Mouse (Mus musculus): ENCODE results near the gene Galnt9. TPM values are rescaled to one million over a fixed set of nuclear protein-coding genes. Genes with fewer than 3 reads are reported as not detected.

The Galnt9 gene
- polyA plus RNA-seq, 1 experiment, result 0.11 TPM

GRCm38 (mm10) chr5:110627351-110627750, 83.2 kb downstream of the Galnt9 start:
- TF ChIP-seq USF1 (IDR thresholded peaks at IDR 0.05; ENCODE audit: low read depth) (no peak), MYOD1 (IDR thresholded peaks at IDR 0.05; ENCODE audit: control insufficient read depth in 1 of 3, insufficient read length in 2 of 3, low read depth in 2 of 3) (peak in 1 of 3 experiments; percentile 11), MYOG (IDR thresholded peaks at IDR 0.05; ENCODE audit: control insufficient read depth in 1 of 3, insufficient read depth in 1 of 3, insufficient read length in 2 of 3, low read depth in 2 of 3) (no peak), POLR2AphosphoS2 (IDR thresholded peaks at IDR 0.05; ENCODE audit: insufficient read length, low read depth) (no peak), TCF12 (IDR thresholded peaks at IDR 0.05; ENCODE audit: insufficient read depth, poor library complexity, severe bottlenecking) (no peak), E2F4 (IDR thresholded peaks at IDR 0.05; ENCODE audit: insufficient read depth) (no peak)
- Histone ChIP-seq H3K4me3 (no peak overlapping the region), H3K4me2 (ENCODE audit: low read depth) (no peak overlapping the region), H3K36me3 (ENCODE audit: control insufficient read depth, insufficient read depth) (no peaks in the 10 kb centered on the region), H3ac (ENCODE audit: control insufficient read depth, insufficient read length) (no peak overlapping the region), H3K27me3 (ENCODE audit: control insufficient read depth, insufficient read depth, insufficient read length) (no peaks in the 10 kb centered on the region), H3K79me2 (ENCODE audit: control insufficient read depth, insufficient read depth) (no peaks in the 10 kb centered on the region)

GRCm38 (mm10) chr5:110628156-110628555, 84.0 kb downstream of the Galnt9 start:
- Histone ChIP-seq H3ac (ENCODE audit: control insufficient read depth, insufficient read length) (no peak overlapping the region), H3K36me3 (ENCODE audit: control insufficient read depth, insufficient read depth) (no peaks in the 10 kb centered on the region), H3K27me3 (ENCODE audit: control insufficient read depth, insufficient read depth, insufficient read length) (no peaks in the 10 kb centered on the region), H3K4me2 (ENCODE audit: low read depth) (no peak overlapping the region), H3K79me2 (ENCODE audit: control insufficient read depth, insufficient read depth) (no peaks in the 10 kb centered on the region), H3K4me3 (no peak overlapping the region)
- TF ChIP-seq MYOG (IDR thresholded peaks at IDR 0.05; ENCODE audit: control insufficient read depth in 1 of 3, insufficient read depth in 1 of 3, insufficient read length in 2 of 3, low read depth in 2 of 3), result peak in 2 of 3 experiments; percentile 15 to 50
- no peak for TF ChIP-seq POLR2A (IDR thresholded peaks at IDR 0.05; ENCODE audit: insufficient read length, low read depth)
- TF ChIP-seq REST (IDR thresholded peaks at IDR 0.05; ENCODE audit: insufficient read depth, insufficient read length), result no peak
- TF ChIP-seq MYOD1 (IDR thresholded peaks at IDR 0.05; ENCODE audit: control insufficient read depth in 1 of 3, insufficient read length in 2 of 3, low read depth in 2 of 3), result peak in 1 of 3 experiments; percentile 43
- TF ChIP-seq MAX (IDR thresholded peaks at IDR 0.05; ENCODE audit: low read depth), result no peak
- no peak for TF ChIP-seq POLR2AphosphoS2 (IDR thresholded peaks at IDR 0.05; ENCODE audit: insufficient read length, low read depth)
- no peak for TF ChIP-seq SRF (IDR thresholded peaks at IDR 0.05; ENCODE audit: control insufficient read depth, insufficient read length, low read depth)
- no peak for TF ChIP-seq TCF3 (IDR thresholded peaks at IDR 0.05; ENCODE audit: insufficient read length, low read depth)
- TF ChIP-seq USF1 (IDR thresholded peaks at IDR 0.05; ENCODE audit: low read depth), result no peak
- no peak for TF ChIP-seq TCF12 (IDR thresholded peaks at IDR 0.05; ENCODE audit: insufficient read depth, poor library complexity, severe bottlenecking)

GRCm38 (mm10) chr5:110629525-110630120, 85.5 kb downstream of the Galnt9 start:
- Histone ChIP-seq H3K79me2 (ENCODE audit: control insufficient read depth, insufficient read depth) (no peaks in the 10 kb centered on the region), H3K36me3 (ENCODE audit: control insufficient read depth, insufficient read depth) (no peaks in the 10 kb centered on the region), H3ac (ENCODE audit: control insufficient read depth, insufficient read length) (no peak overlapping the region), H3K4me2 (ENCODE audit: low read depth) (no peak overlapping the region), H3K4me3 (peak overlapping the region; percentile 11), H3K27me3 (ENCODE audit: control insufficient read depth, insufficient read depth, insufficient read length) (peaks cover 5% of the 10 kb centered on the region)
- TF ChIP-seq POLR2AphosphoS2 (IDR thresholded peaks at IDR 0.05; ENCODE audit: insufficient read length, low read depth) (no peak), SRF (IDR thresholded peaks at IDR 0.05; ENCODE audit: control insufficient read depth, insufficient read length, low read depth) (peak; percentile 82), MYOG (IDR thresholded peaks at IDR 0.05; ENCODE audit: control insufficient read depth in 1 of 3, insufficient read depth in 1 of 3, insufficient read length in 2 of 3, low read depth in 2 of 3) (peak in 1 of 3 experiments; percentile 24), REST (IDR thresholded peaks at IDR 0.05; ENCODE audit: insufficient read depth, insufficient read length) (no peak), TCF12 (IDR thresholded peaks at IDR 0.05; ENCODE audit: insufficient read depth, poor library complexity, severe bottlenecking) (peak; percentile 31), MYOD1 (IDR thresholded peaks at IDR 0.05; ENCODE audit: control insufficient read depth in 1 of 3, insufficient read length in 2 of 3, low read depth in 2 of 3) (peak in 2 of 3 experiments; percentile 17 to 63), MAX (IDR thresholded peaks at IDR 0.05; ENCODE audit: low read depth) (no peak), TCF3 (IDR thresholded peaks at IDR 0.05; ENCODE audit: insufficient read length, low read depth) (no peak), E2F4 (IDR thresholded peaks at IDR 0.05; ENCODE audit: insufficient read depth) (no peak)

- no peaks in the 10 kb centered on the region for H3K79me2 ChIP-seq (ENCODE audit: control insufficient read depth, insufficient read depth)
- TF ChIP-seq E2F4 (IDR thresholded peaks at IDR 0.05; ENCODE audit: insufficient read depth) (no peak), MYOD1 (IDR thresholded peaks at IDR 0.05; ENCODE audit: control insufficient read depth in 1 of 3, insufficient read length in 2 of 3, low read depth in 2 of 3) (no peak), USF1 (IDR thresholded peaks at IDR 0.05; ENCODE audit: low read depth) (no peak), REST (IDR thresholded peaks at IDR 0.05; ENCODE audit: insufficient read depth, insufficient read length) (no peak), POLR2A (IDR thresholded peaks at IDR 0.05; ENCODE audit: insufficient read length, low read depth) (no peak)
- H3ac ChIP-seq (ENCODE audit: control insufficient read depth, insufficient read length), result no peak overlapping the region
- H3K4me2 ChIP-seq (ENCODE audit: low read depth), result no peak overlapping the region
- no peak overlapping the region for H3K4me3 ChIP-seq
- H3K36me3 ChIP-seq (ENCODE audit: control insufficient read depth, insufficient read depth), result no peaks in the 10 kb centered on the region
- H3K27me3 ChIP-seq (ENCODE audit: control insufficient read depth, insufficient read depth, insufficient read length), result peaks cover 14% of the 10 kb centered on the region
These were observed 92.0 kb downstream of the Galnt9 start for GRCm38 (mm10) chr5:110635951-110636707.

Measured in myocyte (in vitro differentiated cells).